Mouse (Mus musculus): ENCODE data around the gene Dlx2. TPM values are rescaled to one million over a fixed set of nuclear protein-coding genes. Genes with fewer than 3 reads are reported as not detected.

Gene Dlx2
- not detected for polyA plus RNA-seq (2015; fragmentation: Illumina TruSeq; extraction: RNeasy Lipid Tissue Mini Kit (QIAGEN cat#74804); ENCODE audit: insufficient read depth, low read depth, low replicate concordance)

GRCm38 (mm10) chr2:71546640-71547071 is at the start of gene Dlx2:
Gene Dlx2, minus strand, starts transcription at chr2:71546754.

GRCm38 (mm10) chr2:71528014-71528713 is 18.4 kb downstream of the Dlx2 start, which contains the start of gene Dlx1:
Gene Dlx1, plus strand, starts transcription at chr2:71528113.

Other genes with a start within 250 kb of the Dlx2 start
- 4.2 TPM for gene Slc25a12, start 179.0 kb downstream of the Dlx2 start, polyA plus RNA-seq (2015; fragmentation: Illumina TruSeq; extraction: RNeasy Lipid Tissue Mini Kit (QIAGEN cat#74804); ENCODE audit: insufficient read depth, low read depth, low replicate concordance)
- 2.1 TPM for gene Hat1, start 157.8 kb downstream of the Dlx2 start, polyA plus RNA-seq (2015; fragmentation: Illumina TruSeq; extraction: RNeasy Lipid Tissue Mini Kit (QIAGEN cat#74804); ENCODE audit: insufficient read depth, low read depth, low replicate concordance)
- gene Metap1d, start 93.5 kb downstream of the Dlx2 start, polyA plus RNA-seq (2015; fragmentation: Illumina TruSeq; extraction: RNeasy Lipid Tissue Mini Kit (QIAGEN cat#74804); ENCODE audit: insufficient read depth, low read depth, low replicate concordance): 40.4 TPM
- gene Dlx1, start 18.6 kb downstream of the Dlx2 start, polyA plus RNA-seq (2015; fragmentation: Illumina TruSeq; extraction: RNeasy Lipid Tissue Mini Kit (QIAGEN cat#74804); ENCODE audit: insufficient read depth, low read depth, low replicate concordance): not detected
- gene Itga6, start 198.9 kb upstream of the Dlx2 start, polyA plus RNA-seq (2015; fragmentation: Illumina TruSeq; extraction: RNeasy Lipid Tissue Mini Kit (QIAGEN cat#74804); ENCODE audit: insufficient read depth, low read depth, low replicate concordance): 32.4 TPM

All from pancreas, adult 10 weeks (tissue).